Mouse (Mus musculus) hindbrain, embryonic 10.5 days (tissue): ENCODE data around the gene Tmem131. TPM values are rescaled to one million over a fixed set of nuclear protein-coding genes. Genes with fewer than 3 reads are reported as not detected.
"Not testable (repeated sequence)": the region's sequence is repeated elsewhere in the genome, so short reads cannot be mapped to it uniquely, and the experiment has no call there.

Experiments
- DNase-seq: peaks from one replicate; pipeline ENCODE4 v3.0.0-alpha.2; 2017; ENCODE audit warnings: low spot score
- H3K27ac ChIP-seq: fragments of 300-500 bp; sonication (generic); 2 replicates; pipeline ENCODE4 v1.5.1; 2016; ENCODE audit warnings: mild to moderate bottlenecking, moderate library complexity
- H3K27me3 ChIP-seq: fragments of 300-500 bp; sonication (generic); 2 replicates; pipeline ENCODE4 v1.6.1; 2016; ENCODE audit warnings: mild to moderate bottlenecking; ENCODE audit not compliant: poor library complexity, insufficient read depth, severe bottlenecking
- H3K36me3 ChIP-seq: fragments of 300-500 bp; sonication (generic); 2 replicates; pipeline ENCODE4 v1.6.1; 2016; ENCODE audit warnings: mild to moderate bottlenecking, moderate library complexity
- H3K4me1 ChIP-seq: fragments of 300-500 bp; sonication (generic); replicated peaks from 2 replicates; pipeline ENCODE4 v1.6.1; 2016; ENCODE audit warnings: mild to moderate bottlenecking
- H3K4me3 ChIP-seq: fragments of 300-500 bp; sonication (generic); 2 replicates; pipeline ENCODE4 v1.5.1; 2016; ENCODE audit warnings: mild to moderate bottlenecking, moderate library complexity
- H3K9me3 ChIP-seq: fragments of 300-500 bp; sonication (generic); 2 replicates; pipeline ENCODE4 v1.6.1; 2016; ENCODE audit warnings: mild to moderate bottlenecking, moderate library complexity
- WGBS: fragments of 180-500 bp; shearing (Covaris S2); methylation state at CpG from one replicate; pipeline ENCODE4 v1.1.7; 2016; 5-methylcytosine and 5-hydroxymethylcytosine counted together
- polyA plus RNA-seq: library from polyadenylated mRNA; unstranded; fragments of >200 nt; fragmentation: Nextera tagmentation; extraction: Ambion mirVana; gene quantifications from 2 replicates; pipeline ENCODE4 v1.2.1, GENCODE M21; 2016

The Tmem131 gene
- polyA plus RNA-seq, 1 experiment from 2014 or later = 12.7 TPM

- WGBS = 75% methylated on average over 14 of the region's 14 CpGs
- no peak for DNase-seq
- peaks cover 74% of the 10 kb centered on the region for H3K36me3 ChIP-seq
- no peaks in the 10 kb centered on the region for H3K9me3 ChIP-seq
- H3K4me1 ChIP-seq = no peaks in the 10 kb centered on the region
- no peak overlapping the region for H3K4me3 ChIP-seq
- no peaks in the 10 kb centered on the region for H3K27me3 ChIP-seq
- no peak overlapping the region for H3K27ac ChIP-seq
Measured at GRCm38 (mm10) chr1:36830913-36831866, 112.3 kb downstream of the Tmem131 start.

DNA sequence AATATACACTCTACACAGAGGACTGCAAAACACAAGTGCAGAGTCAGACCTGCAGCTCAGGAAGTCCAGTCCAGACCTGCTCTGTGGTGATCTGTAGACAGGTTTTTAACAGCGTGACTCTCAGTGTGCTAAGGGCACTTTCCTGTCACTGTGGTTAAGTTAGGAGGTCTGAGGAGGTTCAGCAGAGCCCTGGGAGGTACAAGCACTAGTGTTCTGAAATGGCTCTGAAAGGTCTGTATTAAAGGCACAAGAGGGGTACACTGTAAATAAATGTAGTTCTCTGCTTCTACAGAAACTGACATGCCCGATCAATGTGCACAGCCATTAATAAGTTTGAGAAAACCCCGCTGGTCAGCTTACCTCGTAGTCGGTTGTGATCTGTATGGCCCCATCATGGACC lies 119.1 kb downstream of the Tmem131 start:
- Histone ChIP-seq H3K27ac (no peak overlapping the region), H3K9me3 (no peaks in the 10 kb centered on the region), H3K4me3 (no peak overlapping the region), H3K36me3 (peaks cover 86% of the 10 kb centered on the region), H3K4me1 (no peaks in the 10 kb centered on the region), H3K27me3 (no peaks in the 10 kb centered on the region)
- WGBS = 95% methylated on average over 5 of the region's 5 CpGs
- DNase-seq = no peak

- WGBS = 91% methylated on average over 4 of the region's 4 CpGs
- H3K36me3 ChIP-seq = peaks cover 95% of the 10 kb centered on the region
- not testable (repeated sequence) for DNase-seq
Measured at GRCm38 (mm10) chr1:36821918-36822317, 121.5 kb downstream of the Tmem131 start.

DNA sequence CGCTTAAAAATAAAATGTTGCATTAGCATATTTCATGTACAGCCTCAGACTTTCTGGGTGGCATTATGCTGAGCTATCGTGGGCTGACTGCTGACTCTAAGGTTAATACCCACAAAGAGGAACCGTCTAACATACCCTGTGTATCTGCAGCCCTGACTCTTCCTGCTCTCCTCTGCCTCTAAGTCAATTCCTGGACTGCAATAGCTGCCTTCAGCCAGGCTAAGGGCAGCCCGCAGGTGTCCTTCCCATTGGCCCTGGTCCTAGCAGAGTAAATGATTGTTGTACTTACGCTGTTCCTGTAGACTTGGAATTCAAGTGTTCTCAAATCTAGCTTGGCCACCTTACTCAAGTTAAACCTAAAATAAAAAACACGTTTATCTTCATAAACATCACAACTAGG lies 128.3 kb downstream of the Tmem131 start:
- no peak for DNase-seq
- 93% methylated on average over 6 of the region's 6 CpGs for WGBS
- Histone ChIP-seq H3K9me3 (no peaks in the 10 kb centered on the region), H3K27me3 (no peaks in the 10 kb centered on the region), H3K4me1 (no peaks in the 10 kb centered on the region), H3K27ac (no peak overlapping the region), H3K36me3 (peaks cover 97% of the 10 kb centered on the region), H3K4me3 (no peak overlapping the region)

More at GRCm38 (mm10) chr1:36821918-36822317, 121.5 kb downstream of the Tmem131 start:
- not testable (repeated sequence) for H3K27me3 ChIP-seq, H3K9me3 ChIP-seq, H3K4me1 ChIP-seq, H3K4me3 ChIP-seq, H3K27ac ChIP-seq

DNA sequence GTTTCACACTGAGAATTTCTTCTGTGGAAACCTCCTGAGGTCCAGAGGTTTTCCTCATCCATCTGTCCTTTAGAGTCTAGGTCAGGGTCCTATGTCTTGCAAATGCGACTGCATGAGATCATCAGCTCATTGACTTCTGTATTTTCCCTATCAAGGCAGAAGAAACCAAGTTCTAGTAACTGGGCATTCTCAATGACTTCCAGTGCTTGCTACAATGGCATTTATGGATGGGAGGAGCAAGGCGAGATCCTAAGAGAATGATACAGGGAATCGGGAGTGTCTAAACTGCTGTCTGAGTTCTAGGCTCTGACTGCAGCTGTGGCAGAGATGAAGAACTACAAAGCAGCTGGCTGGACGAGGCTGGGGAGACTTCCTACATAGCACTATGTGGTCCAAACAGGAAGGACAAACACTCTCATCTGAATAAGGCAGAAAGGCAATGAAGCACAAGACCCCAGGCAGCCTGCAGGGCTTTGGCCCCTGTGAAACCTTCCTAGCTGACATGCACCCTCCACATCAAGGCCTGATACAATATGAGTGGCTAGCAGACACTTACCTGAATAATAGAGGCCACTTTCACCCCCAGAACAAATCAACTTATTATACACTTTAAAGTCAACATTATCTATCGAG lies 129.1 kb downstream of the Tmem131 start:
- H3K36me3 ChIP-seq = peaks cover 98% of the 10 kb centered on the region
- H3K4me3 ChIP-seq = no peak overlapping the region
- no peaks in the 10 kb centered on the region for H3K4me1 ChIP-seq
- H3K27ac ChIP-seq = no peak overlapping the region
- H3K27me3 ChIP-seq = no peaks in the 10 kb centered on the region
- no peak for DNase-seq
- WGBS = 88% methylated on average over 5 of the region's 5 CpGs
- H3K9me3 ChIP-seq = no peaks in the 10 kb centered on the region

DNA sequence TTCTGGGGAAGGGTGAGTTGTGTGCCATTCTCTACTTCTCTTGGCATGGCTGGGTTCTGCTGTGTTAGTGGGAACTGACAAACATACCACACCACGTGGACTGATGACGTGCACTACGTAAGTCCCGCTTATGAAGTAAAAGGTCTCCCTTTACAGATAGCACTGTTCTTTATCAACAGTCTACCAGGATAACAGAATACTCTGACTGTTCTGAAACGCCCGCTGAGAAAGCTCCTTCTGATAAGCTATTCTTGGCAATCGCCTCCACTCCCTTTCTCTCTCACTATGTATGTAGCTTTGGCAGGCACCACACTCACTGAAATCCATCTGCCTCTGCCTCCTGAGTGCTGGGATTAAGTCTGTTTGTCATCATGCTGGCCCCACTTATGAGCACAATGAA lies 130.1 kb downstream of the Tmem131 start:
- H3K27me3 ChIP-seq = no peaks in the 10 kb centered on the region
- H3K36me3 ChIP-seq = peaks cover 98% of the 10 kb centered on the region
- no peaks in the 10 kb centered on the region for H3K9me3 ChIP-seq
- no peaks in the 10 kb centered on the region for H3K4me1 ChIP-seq
- WGBS = 95% methylated on average over 7 of the region's 7 CpGs
- H3K27ac ChIP-seq = no peak overlapping the region
- no peak overlapping the region for H3K4me3 ChIP-seq
- DNase-seq = no peak

GRCm38 (mm10) chr1:36811806-36812205 lies 131.7 kb downstream of the Tmem131 start:
- no peak overlapping the region for H3K27ac ChIP-seq
- H3K4me3 ChIP-seq = no peak overlapping the region
- no peak for DNase-seq
- WGBS = 95% methylated on average over 7 of the region's 7 CpGs
- no peaks in the 10 kb centered on the region for H3K4me1 ChIP-seq
- H3K36me3 ChIP-seq = peaks cover 98% of the 10 kb centered on the region
- H3K9me3 ChIP-seq = no peaks in the 10 kb centered on the region
- no peaks in the 10 kb centered on the region for H3K27me3 ChIP-seq

DNA sequence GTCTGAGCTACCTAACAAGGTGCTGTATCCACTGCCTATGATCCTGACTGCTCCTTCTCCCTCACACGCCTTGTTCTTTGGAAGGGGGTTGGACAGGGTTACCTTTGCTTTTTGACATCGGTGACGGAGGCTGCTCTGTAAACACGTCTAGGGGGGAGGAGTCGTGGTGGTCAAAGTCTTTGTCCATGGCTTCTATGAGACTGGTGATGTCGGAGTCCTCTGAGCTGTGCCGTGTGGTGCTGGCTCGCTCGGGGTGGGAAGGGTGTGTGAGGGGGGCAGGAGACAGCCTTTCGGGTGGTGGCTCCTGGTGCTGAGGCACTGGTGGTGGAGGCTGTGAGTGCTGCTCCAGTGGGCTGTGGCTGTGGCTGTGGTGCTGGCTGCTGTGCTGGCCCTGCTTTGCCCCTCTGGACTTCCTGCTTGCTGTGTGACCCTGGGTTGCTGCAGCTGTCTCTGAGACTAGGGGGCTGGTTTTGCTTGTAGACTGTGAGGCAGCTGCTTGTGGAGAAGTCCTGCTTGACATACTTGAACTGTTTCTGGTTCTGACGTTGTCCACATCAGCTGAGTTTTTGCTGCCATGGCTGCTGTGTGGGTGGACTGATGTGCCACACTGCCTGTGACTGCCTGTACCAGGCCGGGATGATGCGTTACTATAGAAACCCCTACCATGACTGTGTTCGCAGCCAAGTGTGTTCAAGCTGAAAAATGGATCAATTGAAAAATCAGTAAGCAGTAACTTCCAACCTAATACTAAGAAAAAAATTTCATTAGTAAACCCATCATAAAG lies 135.5 kb downstream of the Tmem131 start:
- no peak for DNase-seq
- Histone ChIP-seq H3K27ac (no peak overlapping the region), H3K9me3 (no peaks in the 10 kb centered on the region), H3K4me3 (no peak overlapping the region), H3K36me3 (peaks cover 100% of the 10 kb centered on the region), H3K27me3 (no peaks in the 10 kb centered on the region), H3K4me1 (no peaks in the 10 kb centered on the region)
- 95% methylated on average over 14 of the region's 14 CpGs for WGBS

GRCm38 (mm10) chr1:36807086-36807485 lies 136.4 kb downstream of the Tmem131 start:
- WGBS = 91% methylated on average over 1 of the region's 1 CpGs

DNA sequence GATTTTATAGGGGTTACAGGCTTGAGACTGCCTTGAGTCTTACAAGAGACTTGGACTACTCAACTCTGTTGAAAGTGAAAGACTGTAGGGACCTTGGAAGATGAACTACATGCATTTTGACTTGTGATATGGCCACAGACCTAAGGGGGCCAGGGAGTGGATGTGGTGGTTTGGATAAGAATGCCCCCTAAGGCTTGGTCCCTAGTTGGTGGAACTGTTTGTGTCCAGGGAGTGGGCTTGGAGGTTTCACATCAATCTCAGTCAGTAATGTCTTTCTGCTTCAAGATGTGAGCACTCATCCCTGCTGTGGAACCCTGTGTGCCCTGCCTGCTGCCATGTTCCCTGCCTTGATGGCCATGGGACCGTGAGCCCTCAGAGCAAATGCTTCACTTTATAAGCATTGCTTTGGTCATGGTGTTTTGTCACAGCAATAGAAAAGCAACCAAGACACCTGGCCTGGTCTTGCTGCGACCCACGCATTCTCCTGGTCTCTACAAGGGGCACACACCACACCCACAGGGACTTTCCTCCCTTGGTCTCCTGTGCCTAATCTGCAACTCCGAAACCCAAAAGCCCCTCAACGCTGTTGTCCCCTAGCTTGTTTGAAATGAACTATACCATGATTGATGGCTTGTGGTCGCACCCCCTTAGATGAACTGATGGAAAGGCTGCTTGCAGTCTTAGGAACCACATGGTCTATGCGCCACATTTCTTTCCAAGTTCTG lies 137.1 kb downstream of the Tmem131 start:
- peaks cover 97% of the 10 kb centered on the region for H3K36me3 ChIP-seq
- no peaks in the 10 kb centered on the region for H3K4me1 ChIP-seq
- H3K27me3 ChIP-seq = no peaks in the 10 kb centered on the region
- H3K9me3 ChIP-seq = no peaks in the 10 kb centered on the region
- no peak overlapping the region for H3K4me3 ChIP-seq
- no peak for DNase-seq
- WGBS = 95% methylated on average over 7 of the region's 7 CpGs
- H3K27ac ChIP-seq = no peak overlapping the region

More at GRCm38 (mm10) chr1:36807086-36807485, 136.4 kb downstream of the Tmem131 start:
- no peak for DNase-seq
- H3K27me3 ChIP-seq = no peaks in the 10 kb centered on the region
- peaks cover 97% of the 10 kb centered on the region for H3K36me3 ChIP-seq
- H3K4me3 ChIP-seq = no peak overlapping the region
- no peak overlapping the region for H3K27ac ChIP-seq
- H3K4me1 ChIP-seq = no peaks in the 10 kb centered on the region
- no peaks in the 10 kb centered on the region for H3K9me3 ChIP-seq

DNA sequence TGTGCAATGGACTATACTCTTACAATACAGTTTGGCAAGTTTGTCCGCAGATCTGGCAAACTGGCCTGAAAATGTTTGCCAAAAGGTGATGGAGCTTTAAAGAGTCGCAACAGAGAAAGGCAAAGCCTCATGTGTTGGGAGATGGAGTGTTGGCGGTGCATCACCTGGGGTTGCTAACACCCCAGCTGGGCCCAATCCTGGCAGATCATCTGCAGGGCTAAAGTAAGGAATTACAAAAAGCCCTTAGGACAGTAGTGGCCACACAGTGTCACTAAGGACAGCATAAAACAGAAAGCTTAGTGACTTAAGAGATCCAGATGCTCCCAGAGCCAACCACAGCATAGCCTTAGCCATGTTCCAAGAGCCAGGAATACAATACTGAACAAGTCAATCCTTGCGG lies 138.6 kb downstream of the Tmem131 start:
- WGBS = 94% methylated on average over 4 of the region's 4 CpGs
- DNase-seq = no peak
- H3K27me3 ChIP-seq = no peaks in the 10 kb centered on the region
- H3K4me1 ChIP-seq = no peaks in the 10 kb centered on the region
- no peak overlapping the region for H3K27ac ChIP-seq
- H3K4me3 ChIP-seq = no peak overlapping the region
- H3K9me3 ChIP-seq = no peaks in the 10 kb centered on the region
- peaks cover 94% of the 10 kb centered on the region for H3K36me3 ChIP-seq

DNA sequence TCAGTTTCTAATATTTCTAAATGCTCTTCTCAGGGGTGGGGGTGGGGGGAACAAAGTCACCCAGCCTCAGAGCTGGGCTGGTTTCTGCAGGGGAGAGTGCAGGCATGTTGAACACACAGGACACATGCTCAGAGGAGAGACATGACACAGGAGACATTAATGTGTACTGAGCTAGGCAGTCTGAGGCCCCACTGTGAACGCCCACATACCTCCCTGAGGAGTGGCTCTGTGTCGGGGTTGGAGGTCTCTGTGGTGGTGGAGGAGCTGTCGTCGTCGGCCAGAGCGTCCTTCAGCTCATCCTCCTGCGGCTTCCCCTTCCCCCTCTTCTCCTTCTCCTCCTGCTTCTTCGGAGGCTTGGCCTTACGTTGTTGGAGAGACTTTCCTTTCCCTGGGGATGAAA lies 139.2 kb downstream of the Tmem131 start:
- Histone ChIP-seq H3K27ac (no peak overlapping the region), H3K4me3 (no peak overlapping the region), H3K4me1 (no peaks in the 10 kb centered on the region), H3K27me3 (no peaks in the 10 kb centered on the region), H3K9me3 (no peaks in the 10 kb centered on the region), H3K36me3 (peaks cover 94% of the 10 kb centered on the region)
- no peak for DNase-seq
- 82% methylated on average over 9 of the region's 9 CpGs for WGBS
